Mouse (Mus musculus) E14TG2a.4 (cell line): ENCODE measurements around the gene Zmynd12.

Source experiments
- H3K27me3 ChIP-seq: 2 replicates; pipeline ENCODE4 v1.6.1; 2014; ENCODE audit warnings: low read length, control low read depth; ENCODE audit not compliant: insufficient read depth
- H3K36me3 ChIP-seq: 2 replicates; pipeline ENCODE4 v1.6.1; 2014; ENCODE audit warnings: low read length, control low read depth; ENCODE audit not compliant: insufficient read depth
- H3K4me1 ChIP-seq: replicated peaks from 2 replicates; pipeline ENCODE4 v1.6.1; 2014; ENCODE audit warnings: low read depth, low read length, control low read depth
- H3K4me3 ChIP-seq: replicated peaks from 2 replicates; pipeline ENCODE4 v1.5.1; 2014; ENCODE audit warnings: mild to moderate bottlenecking, low read length
- H3K9me3 ChIP-seq: 2 replicates; pipeline ENCODE4 v1.6.1; 2014; ENCODE audit warnings: low read length, control low read depth
- CTCF ChIP-seq: conservative IDR thresholded peaks from 2 replicates; pipeline ENCODE4 v1.5.1; 2014; ENCODE audit warnings: low read length
- NANOG ChIP-seq: IDR thresholded peaks from 2 replicates; pipeline ENCODE4 v1.6.1; 2014; ENCODE audit warnings: borderline replicate concordance, low read length, mixed read lengths
- POU5F1 ChIP-seq: IDR thresholded peaks from 2 replicates; pipeline ENCODE4 v1.6.1; 2014; ENCODE audit warnings: low read length, borderline replicate concordance

Zmynd12 gene

DNA sequence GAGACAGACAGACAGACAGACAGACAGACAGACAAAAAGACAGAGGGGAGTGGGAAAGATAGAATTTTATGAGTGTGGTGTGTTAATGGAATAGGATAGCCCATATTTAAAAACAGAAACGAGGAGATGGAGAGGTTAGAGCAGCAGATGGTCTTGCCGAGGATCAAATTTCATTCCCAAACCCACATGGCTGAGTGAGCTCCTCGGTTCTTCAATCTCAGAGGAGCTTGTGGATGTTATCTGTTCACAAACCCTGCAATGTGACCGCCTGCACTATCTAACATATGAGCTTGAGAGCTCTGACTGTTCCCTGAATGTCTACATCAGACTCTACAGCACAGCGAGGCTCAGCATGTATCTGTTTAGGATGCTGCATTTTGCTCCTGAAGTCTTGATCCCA, 50.5 kb downstream of the Zmynd12 start:
- Histone ChIP-seq H3K36me3 (no peaks in the 10 kb centered on the region), H3K4me1 (peaks cover 3% of the 10 kb centered on the region), H3K4me3 (no peak overlapping the region), H3K9me3 (no peaks in the 10 kb centered on the region), H3K27me3 (peaks cover 28% of the 10 kb centered on the region)
- TF ChIP-seq CTCF (no peak), POU5F1 (no peak), NANOG (no peak)

DNA sequence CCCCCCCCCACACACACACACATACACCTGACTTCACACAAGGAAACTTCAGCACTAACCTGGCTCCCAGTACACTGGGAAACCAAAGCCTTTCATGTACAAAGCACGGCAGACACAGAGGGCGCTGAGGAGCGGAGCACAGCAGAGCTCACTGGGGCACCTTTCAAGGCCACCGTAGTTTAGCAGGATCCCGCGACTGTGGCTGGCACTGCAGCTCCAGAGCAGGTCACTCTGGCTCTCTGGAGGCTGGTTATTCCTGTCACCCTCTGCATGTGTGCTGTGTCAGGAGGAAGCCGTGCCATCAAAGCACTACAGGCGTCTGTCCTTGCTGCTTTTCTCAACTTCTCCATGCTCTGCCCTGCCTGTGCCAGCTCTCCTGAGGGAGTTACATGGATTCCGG, 60.4 kb downstream of the Zmynd12 start:
- TF ChIP-seq POU5F1: no peak
- no peak for TF ChIP-seq CTCF
- TF ChIP-seq NANOG: no peak
- H3K9me3 ChIP-seq: no peaks in the 10 kb centered on the region
- H3K27me3 ChIP-seq: peaks cover 30% of the 10 kb centered on the region

DNA sequence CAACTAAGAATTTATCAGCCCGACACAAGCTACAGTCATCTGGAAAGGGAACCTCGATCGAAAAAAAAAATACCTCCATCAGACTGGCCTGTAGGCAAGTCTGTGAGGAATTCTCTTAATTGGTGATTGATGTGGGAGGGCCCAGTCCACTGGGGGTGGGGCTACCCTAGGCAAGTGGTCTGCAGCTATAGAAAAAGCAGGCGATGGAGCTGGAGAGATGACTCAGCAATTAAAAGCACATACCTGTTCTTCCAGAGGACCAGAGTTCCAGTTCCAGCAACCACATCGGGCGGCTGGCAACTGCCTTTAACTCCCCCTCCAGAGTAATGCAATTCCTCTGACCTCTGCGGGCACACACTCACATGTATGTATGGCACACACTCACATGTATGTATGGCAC, 62.3 kb downstream of the Zmynd12 start:
- Histone ChIP-seq H3K27me3 (peaks cover 30% of the 10 kb centered on the region), H3K4me3 (no peak overlapping the region), H3K4me1 (peaks cover 27% of the 10 kb centered on the region), H3K36me3 (no peaks in the 10 kb centered on the region), H3K9me3 (no peaks in the 10 kb centered on the region)
- no peak for TF ChIP-seq NANOG
- no peak for TF ChIP-seq CTCF
- no peak for TF ChIP-seq POU5F1

More for the DNA sequence above, 60.4 kb downstream of the Zmynd12 start:
- H3K4me1 ChIP-seq: peaks cover 27% of the 10 kb centered on the region
- no peak overlapping the region for H3K4me3 ChIP-seq
- no peaks in the 10 kb centered on the region for H3K36me3 ChIP-seq

DNA sequence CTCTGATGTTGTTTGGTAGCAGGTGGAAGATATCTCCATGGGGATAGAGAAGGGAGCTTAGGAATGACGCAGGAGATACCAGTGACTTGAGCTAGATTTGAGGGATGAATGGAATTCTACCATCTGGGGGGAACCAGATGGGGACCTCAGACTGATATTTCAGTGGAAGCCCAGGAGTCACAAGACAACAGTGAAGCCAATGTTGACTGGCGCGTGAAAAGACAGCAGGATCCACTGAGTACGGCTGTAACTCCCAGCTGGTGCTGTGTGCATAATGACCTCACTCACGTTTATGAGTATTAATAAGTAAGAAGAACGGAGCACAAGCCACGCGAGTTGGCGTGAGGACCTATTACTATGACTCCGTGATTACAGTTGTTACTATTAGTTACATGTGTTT, 67.1 kb downstream of the Zmynd12 start:
- H3K36me3 ChIP-seq: no peaks in the 10 kb centered on the region
- TF ChIP-seq CTCF (no peak), NANOG (no peak), POU5F1 (no peak)
- H3K4me3 ChIP-seq: no peak overlapping the region
- peaks cover 49% of the 10 kb centered on the region for H3K27me3 ChIP-seq
- peaks cover 25% of the 10 kb centered on the region for H3K4me1 ChIP-seq
- H3K9me3 ChIP-seq: no peaks in the 10 kb centered on the region

DNA sequence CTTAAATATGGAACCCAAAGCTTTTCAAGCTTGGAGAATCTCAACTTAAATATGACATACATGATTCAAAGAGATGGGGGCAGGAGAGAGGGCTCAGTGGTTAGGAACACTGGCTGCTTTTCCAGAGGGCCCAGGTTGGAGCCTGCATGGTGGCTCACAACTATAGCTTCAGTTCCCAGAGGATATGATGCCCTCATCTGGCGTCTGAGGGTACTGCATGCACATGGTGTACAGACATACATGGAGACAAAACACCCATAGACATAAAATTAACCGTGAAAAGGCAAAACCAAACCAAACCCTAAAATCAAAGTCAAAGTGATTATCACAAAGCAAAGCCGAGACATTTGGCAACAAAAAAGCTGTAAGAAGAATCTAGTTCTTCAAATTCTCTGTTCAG, 68.2 kb downstream of the Zmynd12 start:
- H3K27me3 ChIP-seq: peaks cover 57% of the 10 kb centered on the region
- H3K4me1 ChIP-seq: peaks cover 16% of the 10 kb centered on the region
- H3K4me3 ChIP-seq: no peak overlapping the region
- TF ChIP-seq POU5F1: no peak
- TF ChIP-seq CTCF: peak; percentile 82
- H3K9me3 ChIP-seq: no peaks in the 10 kb centered on the region
- no peaks in the 10 kb centered on the region for H3K36me3 ChIP-seq

DNA sequence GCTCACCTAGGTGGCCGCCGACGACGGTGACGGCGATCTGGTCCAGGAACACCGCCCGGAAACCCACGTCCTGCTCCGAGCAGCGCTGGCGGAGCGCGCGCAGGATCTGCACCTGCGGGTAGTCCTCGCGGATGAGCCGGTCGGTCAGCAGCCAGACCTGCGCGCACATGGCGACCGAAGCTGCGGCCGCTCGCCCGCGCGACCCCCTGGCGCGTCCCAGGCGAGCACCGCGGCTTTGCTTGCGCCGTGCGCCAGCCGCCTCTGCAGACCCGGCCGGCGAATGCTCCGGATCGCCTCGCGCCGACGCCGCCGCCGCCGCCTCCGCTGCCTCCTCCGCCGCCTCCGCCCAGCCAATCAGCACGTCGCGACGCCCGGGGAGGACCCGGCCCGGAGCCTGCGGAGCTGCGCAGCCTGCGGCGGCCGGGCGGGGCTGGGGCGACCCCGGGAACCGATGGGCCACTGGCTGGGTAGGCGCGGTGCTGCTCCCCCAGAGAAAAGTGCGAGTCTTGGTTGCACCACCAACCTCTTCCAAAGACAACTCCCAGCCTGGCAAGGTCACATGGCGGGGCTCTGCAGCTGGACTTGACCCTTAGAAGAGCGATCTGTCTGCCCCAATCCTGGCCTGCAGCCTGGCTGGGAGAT, 69.8 kb downstream of the Zmynd12 start, which contains the start of gene Rimkla:
TSS of gene Rimkla (minus strand) at position 338 of the 642 bp plus-strand sequence.
- H3K4me3 ChIP-seq: peak within 1 kb of the TSS; percentile 78
- H3K27me3 ChIP-seq: peaks cover 66% of the 10 kb centered on the region
- H3K9me3 ChIP-seq: no peaks in the 10 kb centered on the region
- H3K4me1 ChIP-seq: peaks cover 24% of the 10 kb centered on the region
- no peaks in the 10 kb centered on the region for H3K36me3 ChIP-seq
- TF ChIP-seq NANOG (no peak), CTCF (no peak), POU5F1 (no peak)

DNA sequence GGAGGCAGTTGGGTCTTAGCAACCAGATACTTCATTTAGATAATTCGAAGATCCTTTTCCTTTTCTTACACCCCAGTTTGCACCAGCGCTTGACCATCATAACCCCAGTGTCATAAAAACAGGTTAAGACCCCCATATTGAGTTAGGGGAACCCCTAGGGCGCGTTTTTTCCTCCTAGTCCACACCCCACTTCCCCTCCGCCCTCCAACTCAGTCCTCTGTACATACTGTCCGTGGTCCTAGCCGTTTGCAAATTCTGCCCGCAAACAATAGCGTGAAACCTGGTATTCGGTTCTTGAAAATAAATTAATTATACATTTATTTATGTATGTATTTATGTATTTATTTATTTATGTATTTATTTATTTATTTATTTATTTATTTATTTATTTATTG, 70.3 kb downstream of the Zmynd12 start:
- peak overlapping the region; percentile 78 for H3K4me3 ChIP-seq
- peaks cover 25% of the 10 kb centered on the region for H3K4me1 ChIP-seq
- H3K36me3 ChIP-seq: no peaks in the 10 kb centered on the region
- no peaks in the 10 kb centered on the region for H3K9me3 ChIP-seq
- peaks cover 65% of the 10 kb centered on the region for H3K27me3 ChIP-seq
- TF ChIP-seq POU5F1: no peak
- no peak for TF ChIP-seq CTCF
- no peak for TF ChIP-seq NANOG

DNA sequence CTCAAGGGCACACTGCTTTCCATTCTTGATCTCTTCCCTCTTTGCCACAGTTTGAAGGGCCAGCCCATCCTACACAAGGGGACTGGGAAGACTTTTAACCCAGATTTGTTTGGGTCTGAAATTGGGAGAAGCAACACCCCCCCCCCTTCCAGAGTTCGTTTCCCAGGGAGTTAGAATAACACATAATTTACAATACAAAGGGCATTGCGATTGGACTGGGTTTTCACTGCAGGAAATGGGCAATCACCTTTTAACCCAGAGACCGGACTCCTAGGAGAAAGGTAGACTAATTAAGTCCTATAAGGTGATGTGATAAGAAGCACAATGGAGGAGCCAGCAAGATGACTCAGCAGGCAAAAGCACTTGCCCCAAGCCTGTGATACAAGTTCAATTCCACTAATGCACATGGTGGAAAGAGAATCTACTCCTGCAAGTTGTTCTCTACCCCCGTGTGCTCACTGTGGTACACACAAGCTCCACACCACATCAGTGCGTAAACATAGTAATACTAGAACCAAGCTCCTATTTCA, 75.8 kb downstream of the Zmynd12 start:
- Histone ChIP-seq H3K4me3 (0 out of 2 replicates have a peak overlapping the region, but pooled peaks have one; percentile 8), H3K27me3 (peaks cover 87% of the 10 kb centered on the region), H3K4me1 (peaks cover 33% of the 10 kb centered on the region), H3K9me3 (no peaks in the 10 kb centered on the region), H3K36me3 (no peaks in the 10 kb centered on the region)
- TF ChIP-seq NANOG: peak; percentile 98
- TF ChIP-seq POU5F1: no peak
- no peak for TF ChIP-seq CTCF

DNA sequence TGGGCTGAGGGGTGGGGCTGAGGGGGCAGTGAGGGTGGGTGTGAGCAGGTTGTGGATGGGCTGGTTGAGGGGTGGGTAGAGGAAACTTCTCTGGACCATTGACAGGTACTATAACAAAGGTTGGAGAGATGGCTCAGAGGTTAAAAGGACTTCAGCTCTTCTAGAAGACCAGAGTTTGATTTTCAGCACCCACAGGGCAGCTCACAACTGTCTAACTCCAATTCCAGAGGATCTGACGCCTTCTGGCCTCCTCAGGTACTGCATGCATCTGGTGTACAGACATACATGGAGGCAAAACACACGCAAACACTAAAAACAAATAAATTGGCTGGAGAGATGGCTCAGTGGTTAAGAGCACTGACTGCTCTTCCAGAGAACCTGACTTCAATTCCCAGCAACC, 89.0 kb downstream of the Zmynd12 start:
- Histone ChIP-seq H3K4me1 (peaks cover 12% of the 10 kb centered on the region), H3K9me3 (no peaks in the 10 kb centered on the region)
- TF ChIP-seq NANOG: no peak
- no peak for TF ChIP-seq POU5F1
- TF ChIP-seq CTCF: peak; percentile 36; the same call in 1 of the 2 replicates

More for the DNA sequence above, 89.0 kb downstream of the Zmynd12 start:
- Histone ChIP-seq H3K27me3 (peaks cover 27% of the 10 kb centered on the region), H3K4me3 (no peak overlapping the region), H3K36me3 (no peaks in the 10 kb centered on the region)
